Mouse (Mus musculus) thymus, postnatal 36 days (tissue): ENCODE results near the gene Fgfr2.

Experiments
- DNase-seq, 2 experiments: peaks; one replicate each; pipeline ENCODE4 v3.0.0; 2022; ENCODE audit warnings: mixed read lengths in 2 of 2

Fgfr2 gene

DNA sequence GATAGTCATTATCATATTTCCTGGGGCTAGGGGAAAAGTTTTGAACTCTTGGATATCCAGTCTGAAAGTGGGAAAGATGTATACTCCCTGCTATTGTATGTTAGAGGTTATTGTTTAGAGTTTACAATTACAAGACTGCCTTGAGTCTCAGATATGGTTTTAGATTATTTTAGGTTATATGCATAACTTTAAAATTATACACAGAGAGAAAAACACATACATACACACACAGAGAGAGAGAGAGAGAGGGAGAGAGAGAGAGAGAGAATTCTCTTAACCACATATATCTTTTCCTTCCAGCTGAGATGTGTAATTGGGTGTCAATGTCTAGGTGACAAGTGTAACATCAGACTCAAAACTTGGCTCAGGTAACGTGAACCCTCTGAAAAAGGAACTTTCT lies 1789.6 kb downstream of the Fgfr2 start, which contains the start of gene Fam24a:
TSS of gene Fam24a (plus strand) at position 301 of the 400 bp plus-strand sequence.
- DNase-seq = no peak

DNA sequence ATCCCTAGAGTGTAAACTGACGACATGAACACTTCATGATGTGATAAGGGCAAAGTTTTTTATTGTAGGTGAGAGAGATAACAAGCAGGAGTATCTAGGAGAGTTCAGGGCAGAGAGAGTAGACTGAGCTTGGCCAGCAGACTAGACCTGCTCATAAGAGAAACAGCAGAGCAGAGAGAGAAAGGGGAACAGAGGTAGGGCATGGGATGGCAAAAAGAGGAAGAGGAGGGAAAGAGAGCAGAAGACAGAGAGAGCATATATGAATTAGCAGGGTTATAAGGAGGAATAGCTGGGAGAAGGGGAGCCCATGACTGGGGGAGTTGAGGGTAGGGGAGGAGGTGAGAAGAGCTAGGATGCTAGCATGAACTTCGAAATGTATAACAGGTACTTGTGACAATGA lies 1791.5 kb downstream of the Fgfr2 start:
- no peak for DNase-seq

DNA sequence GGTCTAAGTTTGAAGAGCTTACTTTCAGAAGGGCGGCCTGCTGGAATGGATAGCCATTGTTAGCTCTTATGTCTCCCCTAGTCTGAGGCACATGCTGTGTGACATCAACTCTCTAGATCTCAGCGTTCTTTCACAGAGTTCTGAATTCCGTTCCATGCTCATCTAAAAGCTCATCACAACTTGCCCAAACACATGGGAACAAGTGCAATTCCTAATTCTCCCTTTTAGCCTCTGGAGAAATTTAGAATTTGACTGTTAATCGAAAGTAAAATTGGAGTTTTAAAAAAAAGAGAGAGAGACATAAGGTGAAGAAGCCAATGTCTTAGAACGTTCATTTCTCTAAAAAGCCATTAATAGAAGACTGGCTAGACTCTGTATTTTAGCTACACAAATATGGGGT lies 1793.7 kb downstream of the Fgfr2 start, which contains the start of gene Fam24b:
TSS of gene Fam24b (minus strand) at position 101 of the 400 bp plus-strand sequence.
- no peak for DNase-seq

DNA sequence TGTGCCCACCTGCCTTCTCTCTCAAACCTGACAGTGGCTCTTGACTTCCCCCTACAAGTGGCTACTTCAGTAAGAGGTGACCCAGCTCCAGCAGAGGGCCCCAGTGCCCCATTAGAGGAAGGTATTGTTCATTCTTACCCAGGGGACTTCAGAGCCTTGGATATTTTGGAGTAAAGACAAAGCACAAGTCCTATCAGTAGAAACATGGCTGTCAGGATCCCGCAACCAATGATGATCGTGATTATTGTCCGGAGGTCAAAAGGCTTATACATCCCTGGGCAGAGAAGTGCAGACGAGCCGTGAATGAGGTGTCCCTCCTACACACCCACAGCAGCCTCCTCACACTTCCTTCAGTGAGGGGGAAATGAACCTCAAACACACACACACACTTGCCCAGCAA lies 1796.1 kb downstream of the Fgfr2 start:
- DNase-seq = no peak

DNA sequence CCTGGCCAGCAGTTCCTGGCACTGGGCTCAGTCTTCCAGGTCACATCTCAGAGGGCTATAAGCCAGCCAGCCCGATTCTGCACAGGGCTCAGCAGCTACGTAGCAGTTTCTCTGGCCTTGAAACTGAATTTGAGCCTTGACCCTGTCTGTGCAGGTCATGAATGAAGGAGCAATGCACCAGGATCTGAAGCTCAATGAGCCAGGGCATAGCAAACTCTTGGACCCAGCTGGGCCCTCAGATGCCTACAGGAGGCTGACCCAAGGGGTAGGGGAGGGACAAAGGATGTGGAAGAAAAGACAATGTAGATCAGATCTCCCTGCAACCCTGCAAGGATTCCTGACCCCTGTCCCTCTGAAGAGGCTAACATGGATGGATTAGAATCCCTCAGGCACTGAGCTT lies 1801.0 kb downstream of the Fgfr2 start, which contains the start of gene Cuzd1:
TSS of gene Cuzd1 (minus strand) at position 101 of the 400 bp plus-strand sequence.
- no peak for DNase-seq

DNA sequence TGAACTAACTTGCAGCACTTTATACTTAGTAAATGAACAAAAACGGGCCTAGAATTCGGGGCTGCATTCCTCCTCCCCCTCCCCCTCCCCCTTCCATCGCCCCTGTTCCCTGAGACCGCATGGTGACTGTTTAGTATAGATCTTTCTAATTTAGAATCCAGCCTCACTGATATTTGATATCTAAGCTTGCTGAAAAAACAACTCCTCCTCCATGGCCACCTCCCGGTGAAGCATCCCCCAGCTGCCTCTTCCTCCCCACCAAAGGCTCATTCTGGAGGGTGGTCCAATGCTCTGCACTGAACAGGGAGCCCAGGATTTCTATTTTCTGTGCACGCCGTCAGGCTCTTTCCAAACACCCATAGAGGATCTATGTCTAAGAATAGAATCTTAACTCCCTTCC lies 1804.8 kb downstream of the Fgfr2 start:
- no peak for DNase-seq

DNA sequence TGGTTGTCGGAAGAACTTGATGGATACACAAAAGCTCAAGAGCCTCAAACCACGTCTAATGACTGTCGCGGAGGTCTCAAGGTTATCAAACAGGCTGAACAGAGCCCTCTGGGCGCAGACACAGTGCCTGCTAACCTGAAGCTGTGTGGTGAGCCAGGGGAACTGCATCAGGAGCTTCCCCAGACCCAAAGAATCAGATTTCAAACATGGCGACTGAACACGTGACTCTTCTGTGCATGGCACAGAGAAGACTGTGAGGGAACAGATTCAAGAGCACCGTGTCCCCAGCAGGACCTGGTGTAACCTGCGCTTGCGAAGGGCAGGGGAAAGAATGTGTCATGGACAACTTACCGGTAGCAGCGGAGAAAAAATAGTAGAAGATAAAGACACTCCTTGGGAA lies 1805.6 kb downstream of the Fgfr2 start:
- no peak for DNase-seq

DNA sequence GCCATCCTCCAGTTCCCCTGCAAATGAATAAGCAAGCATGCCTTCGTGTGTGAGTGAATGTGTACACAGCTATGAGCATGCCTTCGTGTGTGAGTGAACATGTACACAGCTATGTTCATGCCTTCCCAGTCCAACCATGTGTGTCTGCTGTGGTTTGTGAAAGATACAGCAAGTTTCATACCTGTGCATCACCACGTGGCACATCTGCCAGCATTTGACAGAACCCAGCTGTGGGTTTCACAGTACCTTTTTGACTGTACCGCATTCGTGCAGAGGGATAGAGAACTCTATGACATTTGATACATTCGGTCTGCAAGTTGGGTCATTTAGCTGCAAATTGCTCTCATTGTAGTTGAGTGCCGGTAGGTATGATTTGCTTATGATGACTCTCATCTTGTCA lies 1808.7 kb downstream of the Fgfr2 start:
- DNase-seq = no peak

DNA sequence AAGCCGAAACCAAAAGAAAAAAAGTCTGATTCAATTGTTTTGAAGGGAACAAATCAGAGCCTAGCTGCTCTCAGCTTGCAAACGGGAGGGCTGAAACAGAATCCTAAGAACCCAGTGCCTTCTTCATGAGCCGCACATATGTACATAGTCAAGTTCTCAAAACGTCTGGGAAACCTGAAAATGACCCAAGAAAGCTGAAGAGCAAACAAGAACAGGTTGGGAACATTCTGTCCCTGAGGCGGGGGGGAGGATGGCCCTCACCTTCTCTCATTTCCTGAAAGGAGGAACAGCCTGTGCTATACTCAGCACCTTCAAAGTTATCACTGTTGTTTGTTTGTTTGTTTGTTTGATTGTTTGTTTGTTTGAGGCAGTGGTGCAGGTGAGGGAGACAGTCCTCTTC lies 1816.4 kb downstream of the Fgfr2 start:
- no peak for DNase-seq

DNA sequence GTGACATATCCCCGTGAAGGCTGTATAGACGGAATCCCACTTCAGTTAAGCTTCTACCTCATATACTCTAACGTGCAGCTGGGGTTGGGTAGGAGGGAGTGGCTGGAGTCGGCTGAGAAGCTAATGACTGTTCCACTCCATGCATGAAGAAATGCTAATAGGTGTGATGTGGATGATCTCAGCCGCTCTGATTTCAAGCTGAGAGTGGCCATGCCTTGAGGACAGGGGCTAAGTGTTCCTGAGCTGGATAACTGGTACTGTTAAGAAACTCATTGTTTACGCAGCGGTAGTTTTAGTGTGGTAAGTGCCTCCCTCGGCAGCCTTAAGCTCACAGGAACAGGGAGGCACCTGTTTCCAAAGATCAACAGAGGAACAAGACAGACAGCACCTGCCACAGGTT lies 1819.8 kb downstream of the Fgfr2 start:
- DNase-seq = no peak

DNA sequence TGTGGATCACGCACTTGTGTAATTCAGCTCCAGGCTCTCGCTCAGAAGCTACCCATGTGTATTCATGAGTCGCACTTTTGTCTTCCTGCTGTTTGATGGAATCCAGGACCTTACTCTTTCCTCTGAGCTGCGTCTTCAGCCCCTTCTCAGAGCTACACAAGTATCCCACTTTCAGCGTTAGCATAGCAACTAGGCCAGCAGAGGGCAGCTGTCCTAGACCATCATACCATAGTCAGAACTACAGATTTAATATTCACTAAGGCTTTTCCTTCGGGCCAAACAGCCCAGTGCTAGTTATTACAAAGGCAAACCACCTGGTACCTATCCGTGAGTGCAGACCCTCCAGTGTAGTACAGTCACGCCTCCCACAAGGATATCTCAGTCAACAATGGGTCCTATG lies 1826.0 kb downstream of the Fgfr2 start:
- DNase-seq = no peak

DNA sequence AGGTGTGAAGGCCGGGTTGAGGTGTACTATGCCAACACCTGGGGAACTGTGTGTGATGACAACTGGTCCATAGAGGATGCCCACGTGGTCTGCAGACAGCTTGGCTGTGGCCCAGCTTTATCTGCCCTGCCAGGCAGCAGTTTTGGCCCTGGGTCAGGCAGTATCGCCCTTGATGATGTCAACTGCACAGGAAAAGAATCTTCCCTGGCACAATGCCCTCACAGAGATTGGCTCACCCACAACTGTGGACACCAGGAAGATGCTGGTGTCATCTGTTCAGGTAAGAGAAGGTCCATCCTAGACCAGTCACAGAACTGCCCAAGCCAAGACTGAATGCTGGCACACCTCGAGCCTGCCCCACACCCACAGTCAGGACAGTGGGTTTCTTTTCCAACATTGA lies 1857.3 kb downstream of the Fgfr2 start:
- no peak for DNase-seq

DNA sequence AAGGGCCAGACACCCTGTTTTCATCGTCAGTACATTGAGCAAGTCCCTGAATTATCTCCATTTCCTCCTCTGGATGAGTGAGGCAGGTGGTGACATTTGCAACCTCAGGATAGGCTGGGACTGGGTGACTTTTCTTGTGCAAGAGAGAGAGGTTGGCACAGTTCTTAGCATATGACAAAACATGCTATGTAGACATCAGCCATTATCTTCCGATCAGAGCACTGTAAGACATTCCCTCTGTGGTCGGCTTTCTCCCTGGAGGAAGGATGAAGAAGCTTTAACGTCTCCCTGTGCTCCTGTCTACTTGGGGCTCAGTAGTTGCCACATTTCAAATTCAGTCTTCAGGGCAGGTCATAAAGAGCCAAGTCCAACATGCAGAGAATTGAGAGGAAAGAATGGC lies 1858.9 kb downstream of the Fgfr2 start:
- DNase-seq = no peak

DNA sequence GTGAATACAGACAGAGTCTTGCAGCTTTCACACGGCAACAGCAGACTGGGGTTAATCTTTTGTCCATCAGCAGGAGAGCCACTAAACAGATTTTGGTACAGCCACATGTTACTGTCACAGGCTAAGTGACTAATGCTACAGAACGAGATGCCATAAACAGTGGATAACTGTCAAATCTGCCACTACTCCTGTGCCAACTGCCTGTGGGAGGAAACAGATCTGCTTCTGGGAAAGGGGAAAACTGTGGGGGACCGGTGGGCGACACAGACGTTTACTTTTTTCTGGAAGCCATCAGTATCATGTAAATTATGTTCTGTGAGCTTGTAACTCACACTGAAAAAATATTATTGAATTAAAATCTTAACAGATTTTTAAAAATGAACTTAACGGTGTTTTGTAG lies 1862.2 kb downstream of the Fgfr2 start:
- DNase-seq = no peak

DNA sequence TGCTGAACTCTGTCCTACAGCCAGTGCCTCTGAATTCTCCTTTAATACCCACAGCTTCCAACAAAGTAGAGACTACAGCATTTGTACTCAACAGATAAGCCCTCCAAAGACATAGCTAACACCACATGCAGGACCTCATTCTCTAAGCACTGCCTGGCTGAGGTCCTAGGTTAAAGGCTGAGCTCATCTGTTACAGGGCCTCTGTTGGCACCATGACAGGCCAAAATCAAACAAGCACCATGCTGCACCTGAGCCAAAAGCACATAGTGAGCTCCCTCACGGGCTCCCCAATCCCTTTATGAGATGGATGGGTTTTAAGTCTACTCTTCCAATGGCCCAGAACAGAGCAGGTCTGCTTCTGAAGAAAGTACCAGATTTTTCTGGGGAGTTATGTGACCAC lies 1865.8 kb downstream of the Fgfr2 start:
- DNase-seq = no peak

DNA sequence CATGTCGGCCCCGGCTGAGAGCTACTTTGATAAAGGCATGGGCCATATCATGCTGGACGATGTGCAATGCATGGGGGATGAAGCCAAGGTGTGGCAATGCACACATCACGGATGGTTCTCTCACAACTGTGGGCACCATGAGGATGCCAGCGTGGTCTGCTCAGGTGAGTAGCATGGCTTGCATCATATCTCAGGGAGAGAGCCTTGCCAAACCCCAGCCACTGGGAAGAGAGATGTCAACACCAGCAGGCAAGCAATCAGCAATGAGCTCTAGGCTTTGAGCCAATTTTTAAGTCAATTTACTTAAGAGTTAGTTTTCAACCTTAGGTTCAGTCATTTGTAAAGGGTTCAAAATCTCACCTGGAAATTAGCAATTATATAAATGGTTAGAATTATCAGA lies 1866.3 kb downstream of the Fgfr2 start:
- no peak for DNase-seq

DNA sequence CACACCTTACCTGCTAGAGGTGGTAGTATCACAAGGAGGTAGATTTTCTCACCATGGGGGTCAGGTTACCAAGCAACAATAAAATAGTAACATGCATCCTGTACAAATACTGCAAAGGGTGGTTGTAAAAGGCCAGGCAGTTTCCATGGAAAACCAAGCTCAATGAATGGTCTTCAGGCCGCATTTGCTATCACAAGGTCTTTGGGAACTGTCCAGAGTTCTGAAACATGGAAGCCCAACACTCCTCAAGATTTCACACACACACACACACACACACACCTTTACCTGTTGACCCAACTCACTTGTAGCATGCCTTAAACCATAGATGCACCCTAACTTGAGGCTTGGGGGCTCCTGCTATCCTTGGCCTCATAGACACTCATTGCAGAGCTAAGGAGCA lies 1878.2 kb downstream of the Fgfr2 start:
- no peak for DNase-seq

DNA sequence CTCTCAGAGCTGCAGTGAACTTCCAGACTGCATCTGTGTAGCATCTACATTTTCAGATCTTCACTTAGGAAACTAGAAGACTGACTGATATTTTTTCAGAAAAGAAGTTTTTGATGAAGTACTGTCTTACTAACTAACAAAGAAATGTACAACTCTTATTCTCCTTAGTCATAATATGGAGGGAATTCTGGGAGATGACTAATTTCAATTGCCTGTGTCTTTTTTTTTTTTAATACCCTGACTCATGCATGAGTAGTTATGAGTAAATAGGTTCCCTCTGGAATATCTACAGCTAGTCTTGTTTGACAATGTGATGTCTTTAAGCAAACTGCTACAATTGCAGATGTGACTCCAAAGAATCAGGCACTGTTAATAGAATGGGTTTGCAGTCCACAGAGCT lies 1887.1 kb downstream of the Fgfr2 start:
- DNase-seq = no peak

DNA sequence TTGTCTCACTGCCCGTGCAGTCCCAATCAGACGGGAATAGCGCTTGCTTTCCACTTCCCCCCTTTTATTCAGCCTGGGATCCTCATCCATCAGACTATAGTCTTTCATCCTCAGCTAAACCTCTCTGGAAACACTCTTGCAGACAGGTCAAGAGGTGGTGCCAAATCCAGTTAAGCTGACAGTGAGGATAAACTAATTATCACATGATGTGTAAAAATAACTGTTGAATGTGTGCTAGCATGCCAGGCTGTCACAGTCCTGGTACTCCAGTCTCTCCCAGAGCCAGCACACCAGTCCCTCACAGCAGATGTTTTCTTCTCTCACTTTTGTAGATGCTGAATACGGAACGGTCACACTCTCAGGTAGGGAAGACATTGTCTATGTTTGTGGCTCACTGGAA lies 1900.1 kb downstream of the Fgfr2 start:
- no peak for DNase-seq

DNA sequence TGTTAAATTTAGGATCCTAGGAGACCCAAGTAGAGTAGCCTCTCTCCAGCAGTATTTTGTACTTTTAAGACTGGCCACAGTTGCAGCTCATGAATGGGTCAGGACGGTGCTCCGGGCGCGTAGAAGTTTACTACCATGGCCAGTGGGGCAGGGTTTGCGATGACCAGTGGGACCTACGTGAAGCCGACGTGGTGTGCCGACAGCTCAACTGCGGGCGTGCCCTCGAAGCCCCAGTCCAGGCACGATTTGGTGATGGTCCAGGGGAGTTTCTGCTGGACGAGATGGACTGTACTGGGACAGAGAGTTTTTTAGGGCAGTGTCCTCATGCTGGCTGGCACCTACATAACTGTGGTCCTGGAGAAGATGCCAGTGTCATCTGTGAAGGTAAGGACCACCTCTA lies 1935.2 kb downstream of the Fgfr2 start:
- DNase-seq = no peak

DNA sequence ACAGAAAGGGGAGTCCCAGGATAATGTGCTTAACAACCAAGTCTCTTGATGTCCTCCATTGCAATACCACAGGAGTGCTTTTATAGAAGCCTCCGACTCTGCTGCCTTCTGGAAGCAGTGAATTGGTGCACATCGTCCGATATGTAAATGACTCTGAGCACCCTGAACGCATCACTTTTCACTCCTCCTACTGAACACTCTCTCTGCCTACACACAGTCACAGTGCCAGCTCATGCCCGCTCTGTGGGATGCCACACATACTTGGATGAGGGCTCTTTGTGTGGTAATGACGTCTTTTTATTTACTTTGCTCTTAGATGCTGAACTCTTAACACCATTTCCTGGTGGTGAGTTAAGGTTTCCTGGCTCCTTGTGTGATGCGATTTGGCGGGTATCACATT lies 1936.1 kb downstream of the Fgfr2 start:
- DNase-seq = no peak

DNA sequence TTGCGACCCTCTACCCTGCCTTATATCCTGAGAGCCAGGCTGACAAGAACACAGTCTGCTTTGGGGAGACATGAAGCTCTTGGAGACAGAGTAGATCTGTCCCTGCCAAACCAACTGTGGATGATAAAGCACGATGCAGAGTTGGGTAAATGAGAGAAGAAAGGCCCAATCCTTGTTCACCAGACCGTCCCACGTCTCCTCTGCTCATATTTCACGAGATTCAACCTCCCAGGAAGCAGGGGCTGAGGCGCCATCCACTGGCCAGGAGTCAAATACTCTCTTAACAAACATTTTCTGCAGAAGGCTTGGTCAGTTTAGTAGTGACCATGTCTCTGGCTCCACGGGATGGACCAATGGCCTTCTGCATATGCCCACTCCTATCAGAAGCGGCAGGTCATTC lies 1938.8 kb downstream of the Fgfr2 start:
- DNase-seq = no peak

DNA sequence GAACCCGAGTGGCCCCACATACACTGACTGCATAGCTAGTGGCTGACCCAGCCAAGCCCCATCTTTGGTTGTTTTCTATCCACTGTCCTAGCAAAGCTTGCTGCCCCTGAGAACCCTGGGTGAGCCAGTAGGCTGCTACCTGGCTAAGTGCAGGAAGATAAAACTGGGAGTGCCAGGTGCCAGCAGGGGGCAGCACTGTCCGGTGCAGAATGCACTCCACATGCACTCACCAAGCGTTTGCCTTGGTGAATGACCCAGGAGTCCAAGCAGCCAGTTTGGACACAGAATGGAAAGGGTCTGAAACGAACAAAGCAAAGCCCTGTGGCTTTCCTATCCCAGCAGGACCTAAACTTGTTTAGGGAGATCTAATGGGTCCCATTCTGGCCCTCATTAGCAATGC lies 1940.5 kb downstream of the Fgfr2 start:
- peak; percentile 58 to 61 for DNase-seq

DNA sequence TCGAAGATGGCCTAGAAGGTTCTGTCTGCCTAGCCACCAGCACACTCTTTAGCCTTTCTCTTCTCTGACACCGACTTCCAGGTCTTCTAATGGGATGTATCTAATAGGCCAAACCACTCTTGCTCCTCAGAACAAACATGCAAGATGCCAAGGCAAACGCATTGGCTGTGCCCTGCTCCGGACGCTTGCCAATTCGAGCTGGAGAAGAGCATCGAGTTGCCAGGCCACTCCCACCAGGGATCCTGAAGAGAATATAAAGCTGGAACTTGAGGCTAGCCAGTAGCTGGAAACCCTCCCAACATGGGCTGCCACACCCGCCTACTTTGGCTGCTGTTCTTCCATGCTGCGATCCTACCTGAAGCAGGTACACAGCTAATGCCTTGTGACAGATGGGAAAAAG lies 1949.0 kb downstream of the Fgfr2 start, which contains the start of gene 5430419D17Rik:
TSS of gene 5430419D17Rik (plus strand) at position 282 of the 400 bp plus-strand sequence.
- DNase-seq = no peak

DNA sequence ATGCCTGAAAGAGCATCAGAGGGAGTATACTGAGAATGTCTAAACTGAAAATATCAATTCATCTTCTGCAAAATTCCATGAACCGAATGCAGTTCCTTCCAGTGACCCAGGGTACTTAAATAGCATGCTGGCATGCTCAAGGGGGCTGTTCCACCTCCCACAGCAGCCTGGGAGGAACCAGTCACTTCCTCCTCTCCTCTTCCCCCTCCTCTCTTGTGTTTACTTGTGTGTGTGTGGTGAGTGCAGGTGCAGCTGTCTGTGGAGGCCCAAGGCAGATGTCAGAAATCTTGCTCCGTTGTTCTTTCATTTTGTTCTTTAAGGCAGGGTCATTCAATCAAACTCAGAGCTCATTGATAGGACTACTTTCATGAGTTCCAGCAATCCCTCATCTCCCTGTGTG lies 1954.1 kb downstream of the Fgfr2 start:
- peak; percentile 22 to 61 for DNase-seq

DNA sequence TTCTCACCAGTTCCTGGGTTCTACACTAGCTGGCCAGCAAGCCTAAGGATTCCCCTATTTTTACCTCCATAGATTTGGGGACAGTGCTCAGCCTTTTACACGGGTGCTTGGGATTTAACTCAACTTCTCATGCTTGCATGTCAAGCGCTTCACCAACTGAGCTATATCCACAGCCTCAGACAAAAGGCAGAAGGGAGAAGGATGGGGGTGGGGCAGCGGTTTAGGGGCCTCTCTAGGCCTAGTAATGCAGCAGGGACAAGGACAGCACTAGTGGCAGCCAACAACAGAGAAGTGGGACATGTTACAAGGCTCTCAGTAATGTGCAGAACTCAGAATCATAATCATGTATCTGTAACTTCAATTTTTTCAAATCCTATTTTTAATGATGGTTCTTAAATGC lies 1955.4 kb downstream of the Fgfr2 start:
- peak; percentile 25 to 43 for DNase-seq
